Mouse (Mus musculus): ENCODE data around the gene 2310039H08Rik.

The 2310039H08Rik gene

DNA sequence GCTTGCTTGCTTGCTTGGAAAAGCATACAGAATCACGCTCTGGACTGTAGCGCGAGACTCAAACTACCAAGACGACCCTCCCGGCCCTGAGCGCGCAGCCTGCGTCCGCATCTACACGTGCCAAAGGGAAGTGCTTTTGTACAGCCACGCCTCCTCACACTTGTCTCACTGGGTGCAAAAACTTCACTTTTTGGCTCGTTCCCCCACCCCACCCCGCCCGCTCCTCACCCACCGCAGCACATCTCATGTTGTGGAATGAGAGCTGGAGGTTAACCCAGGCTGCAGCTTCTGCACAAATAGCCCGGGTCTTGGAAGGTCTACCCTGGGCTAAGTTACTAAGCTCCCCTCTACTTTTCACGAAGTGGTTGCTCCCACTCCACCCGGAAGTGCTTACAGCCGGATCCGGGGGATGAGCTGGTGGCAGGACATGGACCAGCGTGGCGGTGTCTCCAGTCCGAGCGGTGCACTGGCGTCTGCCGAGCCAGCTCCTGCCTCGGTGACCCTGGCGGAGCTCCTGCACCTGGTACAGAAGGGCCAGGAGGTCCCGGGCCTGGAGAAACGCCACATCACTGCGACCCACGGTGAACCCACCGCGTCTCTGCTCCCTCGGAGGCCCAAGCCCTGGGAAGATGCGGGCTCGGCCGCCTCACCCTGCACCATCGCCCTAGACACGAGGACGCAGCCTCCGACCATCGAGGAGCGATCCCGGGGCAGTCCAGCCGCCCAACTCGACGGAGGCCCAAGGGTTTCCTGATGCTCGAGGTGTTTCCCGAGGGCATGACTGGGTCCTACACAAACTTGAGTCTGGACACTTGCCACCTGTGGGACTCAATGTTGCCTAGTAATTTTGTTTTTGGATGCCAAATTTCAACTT lies at the start of gene 2310039H08Rik:
Gene 2310039H08Rik (plus strand): TSS at position 232 of the 874 bp plus-strand sequence.
- peak; percentile 93 for DNase-seq (ENCODE audit: extremely low spot score, low spot score)

DNA sequence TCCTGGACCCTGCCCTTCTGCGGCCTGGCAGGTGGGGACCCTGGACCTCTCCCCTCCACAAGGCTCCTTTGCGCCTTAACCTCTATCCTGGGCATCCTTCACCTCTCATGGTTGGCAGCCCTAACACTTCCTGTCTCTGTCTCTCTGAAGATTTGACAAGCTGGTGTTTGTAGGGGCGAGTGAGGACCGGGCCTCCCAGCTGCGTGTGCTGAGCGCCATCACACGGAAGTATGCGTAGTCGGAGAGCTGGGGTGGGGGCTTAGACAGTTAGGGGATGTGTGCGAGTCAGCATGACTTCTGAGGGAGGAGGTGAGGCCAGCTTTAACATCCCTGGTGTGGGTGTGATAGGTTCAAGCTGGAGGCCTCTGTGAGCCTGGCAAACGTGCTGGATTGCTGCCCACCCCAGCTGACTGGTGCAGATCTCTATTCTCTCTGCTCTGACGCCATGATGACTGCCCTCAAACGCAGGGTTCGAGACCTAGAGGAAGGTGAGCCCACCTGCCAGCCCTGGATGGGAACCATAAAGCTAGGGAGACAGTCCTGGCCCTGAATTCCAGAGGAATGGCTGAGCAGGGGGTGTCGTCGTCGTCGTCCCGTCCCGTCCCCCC lies 47.9 kb upstream of the 2310039H08Rik start:
- DNase-seq (ENCODE audit: extremely low spot score, low spot score) = no peak

DNA sequence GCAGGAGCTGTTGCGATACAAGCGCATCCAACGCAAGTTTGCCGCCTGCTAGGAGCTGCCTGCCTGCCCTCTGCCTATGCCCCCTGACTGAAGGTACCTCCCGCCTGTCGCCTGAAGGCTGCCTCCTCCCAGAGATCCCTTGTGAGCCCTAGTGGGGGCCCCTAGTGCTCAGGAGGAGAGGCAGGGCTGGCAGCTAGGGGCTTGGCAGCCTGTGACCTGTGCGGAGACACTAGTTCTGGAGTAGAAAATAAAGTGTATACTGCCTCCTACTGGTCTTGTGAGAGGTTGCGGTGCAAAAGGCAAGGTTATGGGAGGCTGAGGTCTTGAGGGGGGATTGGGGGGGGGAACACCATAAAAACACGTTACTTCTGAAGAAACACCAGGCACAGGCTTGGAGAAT lies 47.2 kb upstream of the 2310039H08Rik start:
- peak; percentile 35 for DNase-seq (ENCODE audit: extremely low spot score, low spot score)

DNA sequence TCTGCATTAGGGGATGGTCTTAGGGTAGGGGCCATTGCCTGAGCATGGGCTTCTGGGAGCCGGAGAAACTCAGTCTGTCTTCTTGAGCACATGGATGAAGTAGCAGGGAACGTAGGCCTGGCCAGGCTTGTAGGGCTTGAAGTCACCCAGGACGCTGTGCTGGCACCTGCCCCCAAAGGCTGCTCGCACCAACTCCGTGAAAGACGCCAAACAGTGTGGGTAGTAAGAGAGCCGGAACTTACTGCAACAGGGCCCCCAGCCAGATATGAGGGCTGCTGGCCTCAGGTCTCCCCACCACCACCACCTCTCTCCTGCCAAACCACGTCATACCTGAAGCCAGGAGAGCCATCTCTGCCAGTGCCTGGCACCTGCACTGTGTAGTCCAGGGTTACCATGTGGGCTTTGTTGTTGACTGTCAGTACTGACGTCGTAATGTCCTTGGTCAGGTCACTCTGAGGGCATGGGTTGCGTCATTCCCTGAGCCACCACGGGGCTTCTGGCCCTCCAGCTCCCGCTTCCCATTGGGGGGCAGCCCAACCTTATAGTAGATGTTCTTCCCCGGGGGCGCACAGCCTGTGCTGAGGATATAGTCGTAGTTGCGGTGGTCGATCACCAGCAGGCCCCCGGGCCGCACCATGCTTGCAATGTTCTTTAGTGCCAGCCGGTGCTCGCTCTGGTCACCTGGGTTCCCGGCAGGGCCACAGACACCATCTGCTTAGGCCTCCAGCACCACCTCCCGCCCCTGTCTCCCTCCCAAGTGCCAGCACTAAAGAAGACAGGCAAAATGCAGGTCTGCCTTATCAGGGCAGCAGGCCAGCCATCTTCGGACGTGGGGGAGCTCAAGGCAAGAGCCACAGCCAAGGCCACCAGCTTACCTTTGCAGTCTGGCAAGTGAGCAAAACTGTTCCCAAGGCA lies 46.4 kb upstream of the 2310039H08Rik start:
- DNase-seq (ENCODE audit: extremely low spot score, low spot score) = no peak

DNA sequence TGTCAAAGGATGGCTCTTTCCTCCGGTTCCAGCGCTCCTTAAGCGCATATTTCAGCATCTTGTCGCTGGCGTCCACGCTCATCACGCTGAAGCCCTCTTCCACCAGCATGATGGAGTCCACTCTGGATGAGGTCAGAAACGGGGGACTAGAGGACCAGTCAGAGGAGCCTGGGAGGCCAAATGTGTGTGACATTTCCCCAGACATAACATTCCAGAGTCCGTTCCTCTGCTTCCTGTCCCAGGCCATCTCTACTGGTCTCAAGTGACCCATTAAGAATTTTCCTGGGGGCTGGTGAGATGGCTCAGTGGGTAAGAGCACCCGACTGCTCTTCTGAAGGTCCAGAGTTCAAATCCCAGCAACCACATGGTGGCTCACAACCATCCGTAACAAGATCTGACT lies 45.2 kb upstream of the 2310039H08Rik start:
- no peak for DNase-seq (ENCODE audit: extremely low spot score, low spot score)

DNA sequence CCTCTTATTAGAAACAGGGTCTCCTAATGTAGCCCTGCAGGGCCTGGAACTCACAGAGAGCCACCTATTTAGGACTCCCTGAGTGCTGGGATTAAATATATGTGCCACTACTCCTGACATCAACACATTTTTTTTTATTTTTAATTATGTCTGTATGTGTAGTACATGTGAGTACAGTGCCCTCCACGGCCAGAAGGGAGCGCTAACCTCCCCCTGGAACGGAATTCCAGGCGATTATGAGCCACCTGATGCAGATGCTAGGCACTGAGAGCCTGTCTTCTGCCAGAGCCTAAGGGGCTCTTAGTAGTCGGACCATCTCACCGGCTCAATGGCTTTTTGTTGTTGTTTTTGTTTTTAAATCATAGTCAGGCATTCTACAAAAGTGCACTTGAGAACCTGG lies 44.4 kb upstream of the 2310039H08Rik start:
- no peak for DNase-seq (ENCODE audit: extremely low spot score, low spot score)

DNA sequence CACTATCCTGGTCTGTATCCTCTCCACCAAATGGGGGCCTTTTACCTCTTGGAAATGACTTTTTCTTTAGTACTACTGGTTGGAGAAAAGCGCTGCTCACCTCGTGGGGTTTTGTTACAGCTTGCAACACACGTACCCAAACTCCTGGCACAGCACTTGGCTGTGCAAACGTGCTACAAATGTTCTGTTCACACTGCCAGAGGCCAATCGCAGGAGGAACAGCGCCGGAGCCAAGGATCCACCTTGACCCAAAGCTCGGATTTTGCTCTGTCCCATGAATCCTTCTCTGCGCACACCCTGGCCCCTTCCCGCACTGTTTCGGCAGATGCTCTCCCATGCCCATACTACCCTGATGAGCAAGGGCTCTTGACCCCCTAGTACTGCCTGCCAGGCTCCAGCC lies 43.9 kb upstream of the 2310039H08Rik start:
- no peak for DNase-seq (ENCODE audit: extremely low spot score, low spot score)

DNA sequence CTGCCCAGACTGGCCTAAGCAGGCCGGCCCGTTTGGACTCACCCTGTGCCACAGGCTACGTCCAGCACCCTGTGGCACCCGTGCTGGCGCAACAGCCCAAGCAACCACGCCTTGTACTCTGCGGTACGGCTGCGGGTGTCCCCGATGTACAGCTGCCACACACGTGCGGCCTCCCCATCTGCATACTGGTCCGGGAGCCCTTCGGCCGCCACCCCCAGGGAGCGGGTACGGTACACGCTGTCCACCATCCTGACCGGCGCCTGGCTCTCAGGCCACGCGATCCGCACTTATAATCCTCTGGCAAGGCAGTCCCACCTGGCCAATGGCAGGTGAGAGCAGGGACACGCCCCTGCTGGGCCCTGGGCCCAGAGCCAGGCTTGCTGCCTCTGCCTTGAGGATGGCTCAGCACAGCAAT lies 43.5 kb upstream of the 2310039H08Rik start, which contains the start of gene Gnmt:
Gene Gnmt (minus strand): TSS at position 265 of the 415 bp plus-strand sequence.
- DNase-seq (ENCODE audit: extremely low spot score, low spot score) = no peak

DNA sequence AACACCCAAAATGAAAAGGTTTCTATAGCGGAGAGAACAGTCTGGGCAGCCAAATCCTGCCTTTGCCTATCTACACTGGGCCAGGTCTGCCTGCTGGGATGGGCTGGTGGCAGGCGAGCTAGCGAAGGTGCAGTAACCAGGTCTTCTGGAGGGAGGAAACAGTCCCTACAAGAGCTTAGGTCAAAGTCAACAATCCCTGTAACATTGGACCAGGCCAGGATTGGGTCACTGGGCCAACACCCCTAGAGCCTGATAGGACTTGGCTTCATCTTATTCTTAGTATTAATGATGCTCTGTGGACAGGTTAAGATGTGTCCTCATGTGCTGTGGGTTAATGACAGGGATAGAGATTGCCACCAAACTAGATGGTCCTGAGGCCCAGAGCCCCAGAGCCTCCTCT lies 38.4 kb upstream of the 2310039H08Rik start:
- no peak for DNase-seq (ENCODE audit: extremely low spot score, low spot score)

DNA sequence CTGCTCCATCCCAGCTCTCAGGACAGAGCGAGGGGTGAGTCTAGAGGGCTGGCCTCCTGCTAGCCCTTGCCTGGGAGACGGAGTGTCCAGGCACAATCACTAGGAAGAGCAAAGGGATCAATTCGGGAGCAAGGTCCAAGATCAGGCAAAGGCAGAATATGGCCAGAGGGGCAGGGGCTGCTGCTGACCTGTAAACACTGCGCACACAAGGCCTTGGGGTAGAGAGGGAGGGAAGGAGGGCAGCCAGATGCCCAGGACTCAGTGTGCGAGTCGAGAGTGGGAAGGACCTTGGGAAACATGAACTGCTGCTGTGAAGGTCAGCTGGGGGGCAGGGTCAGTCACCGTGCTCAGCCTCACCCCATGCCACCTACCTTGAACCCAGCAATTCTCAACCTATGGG lies 37.1 kb upstream of the 2310039H08Rik start:
- no peak for DNase-seq (ENCODE audit: extremely low spot score, low spot score)

DNA sequence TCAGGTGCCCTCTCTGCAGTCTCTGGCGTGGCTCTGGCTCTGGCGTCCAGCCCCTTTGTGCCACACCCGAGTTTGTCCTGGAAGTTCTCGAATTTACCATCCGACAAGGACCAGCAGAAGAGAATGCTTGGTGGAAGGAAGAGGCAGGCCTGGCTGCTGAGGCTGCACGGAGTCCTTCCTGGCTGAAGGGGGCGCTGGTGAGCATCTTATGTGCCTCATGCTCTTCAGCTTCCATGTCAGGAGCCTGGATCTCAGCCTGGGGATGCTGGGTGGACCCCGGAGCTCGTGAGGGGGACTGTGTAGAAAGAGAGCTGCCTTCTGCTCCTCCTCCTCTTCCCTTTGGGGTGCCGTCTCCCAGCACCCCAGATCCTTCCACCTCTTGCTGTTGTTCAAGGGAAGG lies 36.3 kb upstream of the 2310039H08Rik start:
- DNase-seq (ENCODE audit: extremely low spot score, low spot score) = peak; percentile 33

DNA sequence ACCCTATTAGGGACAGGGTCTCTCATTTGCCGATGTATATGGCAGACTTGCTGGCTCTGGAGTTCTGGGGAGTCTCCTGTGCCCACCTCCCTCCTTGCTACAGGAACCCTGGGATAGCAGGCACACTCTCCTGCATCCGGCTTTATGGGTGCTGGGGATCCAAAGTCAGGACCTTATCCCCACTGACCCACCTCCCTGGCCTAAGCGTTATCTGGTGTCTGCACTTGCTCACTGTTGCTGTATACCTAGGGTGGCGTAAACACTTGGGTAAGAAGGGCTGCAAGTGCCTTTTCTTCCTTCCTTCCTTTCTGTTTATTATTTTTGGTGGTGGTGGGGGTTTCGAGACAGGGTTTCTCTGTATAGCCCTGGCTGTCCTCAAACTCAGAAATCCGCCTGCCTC lies 31.1 kb upstream of the 2310039H08Rik start:
- DNase-seq (ENCODE audit: extremely low spot score, low spot score) = no peak

DNA sequence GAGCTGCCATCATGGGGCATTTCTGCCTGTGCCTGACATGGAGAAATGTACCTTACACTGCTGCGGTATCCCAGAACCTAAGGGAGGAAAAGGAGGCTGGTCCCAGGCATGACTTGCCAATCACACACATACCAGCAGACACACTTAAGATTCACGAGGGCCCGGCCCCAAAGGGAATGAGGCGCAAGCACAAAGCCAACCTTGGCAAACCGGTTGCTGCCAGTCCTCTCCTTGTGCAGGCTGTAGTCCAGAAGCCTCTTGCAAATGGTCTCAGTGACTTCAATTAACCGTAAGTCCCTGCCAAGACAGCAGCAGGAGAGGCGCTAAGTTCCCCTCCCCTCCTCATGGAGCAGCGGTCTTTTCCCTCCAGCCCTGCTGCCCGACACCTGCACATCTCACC lies 29.4 kb upstream of the 2310039H08Rik start:
- DNase-seq (ENCODE audit: extremely low spot score, low spot score) = no peak

DNA sequence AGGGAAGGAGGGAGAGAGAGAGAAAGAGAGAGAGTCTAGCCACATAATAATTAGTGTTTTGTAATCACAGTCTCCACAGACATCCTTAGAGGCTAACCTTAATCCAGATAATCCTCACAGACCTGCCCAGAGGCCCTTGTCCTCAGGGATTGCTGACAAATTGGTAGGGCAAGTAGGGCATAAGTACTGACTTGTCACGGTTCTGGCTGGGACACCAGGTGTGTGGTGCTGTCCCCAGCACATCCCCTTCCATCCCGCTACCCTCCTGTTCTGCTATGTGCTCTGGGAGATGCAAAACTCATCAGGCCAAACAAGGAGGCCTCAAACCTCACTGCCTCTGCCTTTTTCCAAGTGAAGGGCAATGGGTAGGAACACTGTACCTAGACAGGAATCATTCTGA lies 26.9 kb upstream of the 2310039H08Rik start:
- DNase-seq (ENCODE audit: extremely low spot score, low spot score) = no peak

DNA sequence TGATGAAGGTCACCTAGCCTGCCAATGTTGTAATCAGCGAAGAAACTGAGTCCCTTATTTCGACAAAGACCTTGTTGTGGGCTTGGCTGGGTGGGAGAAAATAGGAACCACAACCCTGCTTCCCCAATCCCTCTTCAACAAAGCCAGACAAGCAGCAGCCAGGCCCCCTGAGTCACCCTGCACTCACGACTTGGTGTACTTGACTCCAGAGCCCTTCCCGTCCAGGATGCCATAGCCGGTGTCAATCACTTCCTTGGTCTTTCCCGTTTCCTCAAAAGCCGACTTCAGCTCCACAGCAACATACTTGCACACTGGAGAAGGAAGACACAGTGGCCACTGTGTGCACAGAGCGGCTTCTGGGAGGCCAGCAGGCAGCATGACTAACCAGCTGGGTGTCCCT lies 25.2 kb upstream of the 2310039H08Rik start:
- no peak for DNase-seq (ENCODE audit: extremely low spot score, low spot score)

DNA sequence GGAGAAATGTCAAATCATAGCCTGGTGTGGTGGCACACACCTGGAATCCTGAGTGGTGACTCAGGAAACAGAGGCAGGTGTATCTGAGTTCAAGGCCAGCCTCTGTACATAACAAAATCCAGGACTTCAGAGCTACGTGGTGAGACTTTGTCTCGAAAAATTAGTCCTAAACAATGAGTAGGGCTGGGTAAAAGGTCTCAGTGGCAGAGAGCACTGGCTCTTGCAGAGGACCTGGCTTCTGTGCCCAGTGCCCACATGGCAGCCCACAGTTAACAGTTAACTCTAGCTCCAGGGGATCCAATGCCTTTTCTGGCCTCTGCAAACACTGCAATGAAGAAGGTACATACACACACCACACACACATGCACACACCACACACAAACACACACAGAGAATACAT lies 24.6 kb upstream of the 2310039H08Rik start:
- DNase-seq (ENCODE audit: extremely low spot score, low spot score) = no peak

DNA sequence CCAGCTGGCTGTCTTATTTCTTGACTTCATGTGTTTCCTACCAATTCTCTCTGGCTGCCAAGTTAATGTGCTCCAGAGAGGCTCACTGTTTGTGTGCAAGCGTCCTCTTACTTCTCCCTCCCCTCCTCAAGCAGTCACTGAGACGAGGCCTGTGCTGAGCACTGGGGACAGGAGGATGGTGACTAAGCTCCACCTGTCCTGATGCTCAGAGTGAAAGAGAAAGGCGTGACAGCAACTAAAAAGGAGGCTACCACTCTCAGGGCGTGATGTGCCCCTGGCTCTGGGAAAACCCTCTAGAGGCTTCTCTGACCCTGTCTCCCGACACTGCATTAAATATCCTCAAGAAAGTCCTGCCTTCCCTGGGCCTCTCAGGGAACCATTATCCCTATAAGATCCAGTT lies 23.2 kb upstream of the 2310039H08Rik start:
- DNase-seq (ENCODE audit: extremely low spot score, low spot score) = no peak

DNA sequence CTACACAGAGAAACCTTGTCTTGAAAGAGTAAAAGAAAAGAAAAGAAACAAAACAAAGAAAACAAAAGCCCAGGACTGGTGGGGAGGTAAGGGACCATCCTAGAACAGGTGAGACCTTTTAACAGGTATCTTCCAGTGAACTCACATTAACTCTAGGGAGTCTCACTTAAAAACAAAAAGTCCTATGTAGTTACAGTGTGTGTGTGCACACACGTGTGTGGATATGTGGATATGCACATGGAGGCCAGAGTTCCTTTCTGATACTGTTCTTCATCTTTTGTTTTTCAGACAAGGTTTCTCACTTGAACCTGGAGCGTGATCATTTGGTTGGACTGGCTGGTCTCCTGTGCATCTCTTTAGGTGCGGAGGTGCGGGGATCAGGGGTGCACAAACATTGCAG lies 21.9 kb upstream of the 2310039H08Rik start:
- no peak for DNase-seq (ENCODE audit: extremely low spot score, low spot score)

DNA sequence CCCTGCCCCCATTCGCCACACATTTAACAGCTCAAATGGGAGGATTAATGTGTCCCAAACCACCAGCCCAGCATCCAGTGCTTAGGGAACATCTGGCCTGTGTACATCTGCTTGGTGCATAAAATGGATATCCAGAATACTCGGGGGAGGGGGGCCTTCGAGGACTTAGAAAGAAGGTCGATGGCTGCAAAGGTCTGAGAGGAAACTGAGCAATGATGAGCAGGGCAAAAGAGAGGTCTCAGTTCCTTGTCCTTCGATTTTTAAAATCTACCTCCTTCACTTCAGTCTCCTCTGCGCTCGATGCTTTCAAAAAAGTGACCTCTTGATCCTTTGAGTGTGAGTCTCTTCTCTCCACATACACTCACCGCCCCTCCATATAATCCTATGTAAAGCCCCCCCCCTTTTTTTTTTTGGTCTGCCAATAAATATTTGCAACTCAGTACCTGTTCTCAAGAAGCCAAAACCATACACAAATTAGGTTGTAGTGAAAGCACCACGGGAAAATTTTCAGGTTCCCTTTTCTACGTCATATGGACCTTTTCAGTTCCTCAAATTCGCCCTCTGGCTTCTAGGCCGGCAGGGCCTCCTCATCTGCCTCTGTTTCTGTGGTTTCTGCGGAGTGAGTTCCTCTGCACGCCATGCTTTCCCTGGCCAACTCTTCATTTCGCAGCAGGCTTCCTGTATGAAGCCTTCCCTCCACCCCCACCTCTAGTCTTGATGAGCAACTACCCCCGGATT lies 21.2 kb upstream of the 2310039H08Rik start:
- DNase-seq (ENCODE audit: extremely low spot score, low spot score) = no peak

DNA sequence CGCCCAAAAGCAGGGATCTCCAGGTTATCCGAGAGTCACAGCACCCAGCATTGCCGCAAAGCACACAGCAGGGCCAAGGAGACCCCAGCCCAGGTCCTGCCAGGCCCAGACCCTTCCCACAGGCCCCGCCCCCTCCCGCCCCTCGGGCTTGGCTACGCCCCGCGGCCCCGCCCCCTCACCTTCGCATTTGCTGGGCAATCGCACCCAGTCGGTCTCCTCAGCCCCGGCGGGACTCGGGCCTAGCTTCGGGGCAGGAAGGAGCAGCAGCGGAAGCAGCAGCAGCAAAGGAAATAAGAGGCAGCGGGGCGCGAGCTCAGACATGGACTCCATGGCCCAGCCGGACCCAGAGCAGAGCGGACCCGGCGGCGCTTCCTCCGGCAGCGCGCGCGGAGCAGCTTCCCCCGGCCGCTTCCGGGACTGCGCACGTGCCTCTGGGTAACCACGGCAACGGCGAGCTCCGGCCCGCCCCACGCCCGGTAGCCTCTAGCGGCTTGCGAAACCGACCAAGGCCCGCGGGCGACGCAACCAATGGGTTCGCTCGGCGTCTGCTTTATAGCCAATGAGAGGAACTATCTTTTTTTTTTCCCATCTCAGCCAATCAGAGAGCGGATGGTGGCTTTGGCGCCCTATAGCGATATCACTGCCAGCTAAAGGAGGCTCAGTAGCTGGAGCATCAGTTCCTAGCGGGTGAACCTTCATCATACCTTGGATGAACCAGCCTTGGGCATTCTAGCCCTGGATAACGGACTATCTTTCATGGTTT lies 20.5 kb upstream of the 2310039H08Rik start, which contains the start of gene Cnpy3:
Gene Cnpy3 (minus strand): TSS at position 421 of the 763 bp plus-strand sequence.
- peak; percentile 99 for DNase-seq (ENCODE audit: extremely low spot score, low spot score)
